Mouse (Mus musculus): ENCODE results near the gene Hist3h2a. TPM values are rescaled to one million over a fixed set of nuclear protein-coding genes. Genes with fewer than 3 reads are reported as not detected.

Hist3h2a gene
- polyA plus RNA-seq, 1 experiment from 2014 or later: 14.3 TPM

- no peaks in the 10 kb centered on the region for H3K27me3 ChIP-seq (ENCODE audit: insufficient read depth, low read length)
- peak overlapping the region; percentile 93 for H3K4me2 ChIP-seq (ENCODE audit: low read depth, low read length)
- TF ChIP-seq EP300 (IDR thresholded peaks at IDR 0.05; ENCODE audit: low read depth) (no peak), CTCF (IDR thresholded peaks at IDR 0.05; ENCODE audit: low read depth) (peak; percentile 78)
- peaks cover 30% of the 10 kb centered on the region for H3K4me1 ChIP-seq (ENCODE audit: insufficient read depth)
- H3K9me3 ChIP-seq (ENCODE audit: low read length): no peaks in the 10 kb centered on the region
- no peak overlapping the region for H3K9ac ChIP-seq (replicated peaks)
- H3K36me3 ChIP-seq (replicated peaks; ENCODE audit: insufficient read depth, low read length): peaks cover 46% of the 10 kb centered on the region
- peak; percentile 76 for DNase-seq
- no peak overlapping the region for H3K4me3 ChIP-seq (ENCODE audit: low read depth, low read length)
- ATAC-seq: peak; percentile 10
- 30% methylated on average over 14 of the region's 14 CpGs for WGBS (ENCODE audit: insufficient replicate concordance)
- peak overlapping the region; percentile 86 for H3K27ac ChIP-seq (ENCODE audit: low read depth)
Measured at GRCm38 (mm10) chr11:58981541-58982447, 27.3 kb downstream of the Hist3h2a start.

- Histone ChIP-seq H3K4me1 (ENCODE audit: insufficient read depth) (peaks cover 30% of the 10 kb centered on the region), H3K27ac (ENCODE audit: low read depth) (peak overlapping the region; percentile 86), H3K4me2 (ENCODE audit: low read depth, low read length) (no peak overlapping the region), H3K9me3 (ENCODE audit: low read length) (no peaks in the 10 kb centered on the region), H3K36me3 (replicated peaks; ENCODE audit: insufficient read depth, low read length) (peaks cover 54% of the 10 kb centered on the region), H3K27me3 (ENCODE audit: insufficient read depth, low read length) (no peaks in the 10 kb centered on the region), H3K4me3 (ENCODE audit: low read depth, low read length) (no peak overlapping the region), H3K9ac (replicated peaks) (no peak overlapping the region)
- 0 out of 2 replicates have a peak, but pooled peaks have one; percentile 9 for ATAC-seq
- peak; percentile 57 for DNase-seq
- TF ChIP-seq CTCF (IDR thresholded peaks at IDR 0.05; ENCODE audit: low read depth) (no peak), EP300 (IDR thresholded peaks at IDR 0.05; ENCODE audit: low read depth) (no peak)
- WGBS (ENCODE audit: insufficient replicate concordance): 70% methylated on average over 18 of the region's 18 CpGs
Measured at GRCm38 (mm10) chr11:58982471-58983097, 28.1 kb downstream of the Hist3h2a start.

DNA sequence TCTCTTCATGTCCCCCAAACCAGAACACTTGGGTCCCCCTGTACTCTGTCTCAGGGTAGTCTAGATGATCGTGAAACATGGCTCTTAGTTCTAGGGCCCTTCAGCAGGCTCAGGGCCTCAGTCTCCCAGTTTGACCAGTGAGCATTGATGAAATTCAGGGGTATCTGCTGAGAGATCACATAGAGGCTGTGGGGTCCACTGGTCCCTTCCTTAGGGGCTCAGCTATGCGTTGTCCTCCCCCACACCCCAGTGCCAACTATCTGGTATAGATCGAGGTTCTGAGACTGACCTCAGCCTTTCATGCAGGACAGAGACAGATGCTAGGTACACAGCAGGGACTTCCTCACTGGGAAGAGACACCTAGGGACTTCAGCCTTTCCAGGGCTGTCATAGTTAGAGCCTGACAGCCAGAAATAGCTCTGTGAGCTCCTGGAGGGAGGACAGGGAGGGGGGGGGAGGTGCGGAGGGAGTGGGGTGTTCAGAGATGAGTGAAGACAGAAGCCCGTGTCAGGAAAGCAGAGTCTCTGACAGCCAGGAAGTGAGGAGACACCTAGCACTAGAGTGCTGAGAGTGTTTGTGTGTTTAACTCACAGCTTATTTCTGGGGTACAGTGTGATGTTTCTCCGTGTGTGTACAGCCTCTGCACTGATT is 29.3 kb downstream of the Hist3h2a start:
- H3K4me1 ChIP-seq (ENCODE audit: insufficient read depth): peaks cover 28% of the 10 kb centered on the region
- DNase-seq (no peak), ATAC-seq (no peak)
- H3K27me3 ChIP-seq (ENCODE audit: insufficient read depth, low read length): no peaks in the 10 kb centered on the region
- 78% methylated on average over 6 of the region's 6 CpGs for WGBS (ENCODE audit: insufficient replicate concordance)
- peaks cover 66% of the 10 kb centered on the region for H3K36me3 ChIP-seq (replicated peaks; ENCODE audit: insufficient read depth, low read length)
- H3K27ac ChIP-seq (ENCODE audit: low read depth): no peak overlapping the region
- H3K9ac ChIP-seq (replicated peaks): no peak overlapping the region
- H3K9me3 ChIP-seq (ENCODE audit: low read length): no peaks in the 10 kb centered on the region
- H3K4me2 ChIP-seq (ENCODE audit: low read depth, low read length): no peak overlapping the region
- TF ChIP-seq CTCF (IDR thresholded peaks at IDR 0.05; ENCODE audit: low read depth) (no peak), EP300 (IDR thresholded peaks at IDR 0.05; ENCODE audit: low read depth) (no peak)
- H3K4me3 ChIP-seq (ENCODE audit: low read depth, low read length): no peak overlapping the region

- Histone ChIP-seq H3K36me3 (replicated peaks; ENCODE audit: insufficient read depth, low read length) (peaks cover 74% of the 10 kb centered on the region), H3K27me3 (ENCODE audit: insufficient read depth, low read length) (no peaks in the 10 kb centered on the region), H3K9ac (replicated peaks) (no peak overlapping the region), H3K4me1 (ENCODE audit: insufficient read depth) (peaks cover 21% of the 10 kb centered on the region), H3K27ac (ENCODE audit: low read depth) (no peak overlapping the region), H3K4me2 (ENCODE audit: low read depth, low read length) (no peak overlapping the region), H3K4me3 (ENCODE audit: low read depth, low read length) (no peak overlapping the region), H3K9me3 (ENCODE audit: low read length) (no peaks in the 10 kb centered on the region)
- 84% methylated on average over 7 of the region's 7 CpGs for WGBS (ENCODE audit: insufficient replicate concordance)
- ATAC-seq (no peak), DNase-seq (no peak)
- TF ChIP-seq EP300 (IDR thresholded peaks at IDR 0.05; ENCODE audit: low read depth) (no peak), CTCF (IDR thresholded peaks at IDR 0.05; ENCODE audit: low read depth) (no peak)
Measured at GRCm38 (mm10) chr11:58984657-58985056, 30.2 kb downstream of the Hist3h2a start.

DNA sequence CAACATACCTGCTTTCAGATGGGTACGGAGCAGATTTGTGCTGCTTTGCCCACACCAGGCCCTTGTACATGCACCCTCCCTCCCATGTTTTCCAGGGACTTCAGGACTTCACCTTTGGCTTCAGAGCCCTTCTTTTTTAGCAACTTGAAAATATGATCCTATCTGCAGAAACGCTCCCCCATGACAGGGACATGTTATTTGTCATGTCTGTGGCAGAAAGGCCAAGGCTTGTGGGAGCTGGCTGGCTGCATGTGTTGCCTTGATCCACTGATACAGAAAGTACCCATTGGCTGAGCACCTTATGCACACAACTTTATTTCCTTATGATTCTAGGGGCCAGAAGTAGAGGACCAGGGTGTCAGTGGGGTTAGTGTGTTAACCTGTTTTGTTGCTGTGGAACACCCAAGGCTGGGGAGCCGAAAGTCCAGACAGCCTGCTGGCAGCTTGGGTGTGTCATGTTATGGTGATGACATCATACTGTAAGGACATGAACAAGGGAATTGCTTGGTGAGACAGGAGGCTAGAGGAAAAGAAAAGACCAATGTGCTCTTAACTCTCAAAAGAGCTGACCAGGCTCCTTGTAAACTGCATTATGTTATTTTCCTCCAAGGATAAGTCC is 30.9 kb downstream of the Hist3h2a start:
- H3K4me3 ChIP-seq (ENCODE audit: low read depth, low read length): no peak overlapping the region
- H3K4me1 ChIP-seq (ENCODE audit: insufficient read depth): peaks cover 13% of the 10 kb centered on the region
- DNase-seq (no peak), ATAC-seq (no peak)
- WGBS (ENCODE audit: insufficient replicate concordance): 91% methylated on average over 3 of the region's 3 CpGs
- peaks cover 81% of the 10 kb centered on the region for H3K36me3 ChIP-seq (replicated peaks; ENCODE audit: insufficient read depth, low read length)
- H3K9ac ChIP-seq (replicated peaks): no peak overlapping the region
- H3K27ac ChIP-seq (ENCODE audit: low read depth): no peak overlapping the region
- H3K4me2 ChIP-seq (ENCODE audit: low read depth, low read length): no peak overlapping the region
- no peaks in the 10 kb centered on the region for H3K9me3 ChIP-seq (ENCODE audit: low read length)
- H3K27me3 ChIP-seq (ENCODE audit: insufficient read depth, low read length): no peaks in the 10 kb centered on the region
- TF ChIP-seq EP300 (IDR thresholded peaks at IDR 0.05; ENCODE audit: low read depth) (no peak), CTCF (IDR thresholded peaks at IDR 0.05; ENCODE audit: low read depth) (no peak)

Data from liver, postnatal 0 days (tissue).